Mouse (Mus musculus): Measurements from ENCODE around the gene P2rx2.

DNA sequence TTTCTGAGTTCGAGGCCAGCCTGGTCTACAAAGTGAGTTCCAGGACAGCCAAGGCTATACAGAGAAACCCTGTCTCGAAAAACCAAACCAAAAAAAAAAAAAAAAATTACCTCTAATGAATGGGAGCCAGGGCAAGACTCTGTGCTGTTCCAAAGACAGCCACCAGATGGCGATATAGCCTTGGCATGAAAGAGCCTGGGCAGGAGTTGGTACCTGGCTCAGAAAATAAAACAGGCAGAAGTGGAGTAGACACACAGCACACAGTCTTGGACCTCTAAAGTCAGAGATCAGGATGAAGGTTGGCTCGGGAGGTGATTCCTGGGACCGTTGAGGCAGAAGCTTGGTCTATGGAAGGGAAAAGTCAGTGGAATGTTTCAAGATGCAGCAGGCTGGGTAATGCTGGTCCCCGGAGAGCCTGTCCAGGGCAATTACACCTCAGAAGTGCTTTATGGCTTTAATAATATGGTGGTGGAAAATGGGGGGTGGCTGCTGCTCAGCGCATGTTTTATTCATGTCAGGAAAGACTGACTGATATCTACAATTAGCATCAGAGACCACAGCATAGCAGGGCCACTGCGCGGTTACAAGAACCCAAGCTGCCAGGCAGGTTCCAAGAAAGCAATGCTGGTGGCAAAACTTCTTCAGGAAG is 14.6 kb upstream of the P2rx2 start:
- TF ChIP-seq CTCF (IDR thresholded peaks at IDR 0.05; ENCODE audit: extremely low read depth, insufficient read depth, low read length) (peak; percentile 88), POLR2A (IDR thresholded peaks at IDR 0.05; ENCODE audit: extremely low read depth, insufficient read depth, low read length) (no peak)

Data from cortical plate, adult 2 months (tissue).